Mouse (Mus musculus) kidney, adult 2 months (tissue): ENCODE results near the gene Hand2. TPM values are rescaled to one million over a fixed set of nuclear protein-coding genes. Genes with fewer than 3 reads are reported as not detected.

ENCODE experiments used
- DNase-seq: peaks from one replicate; pipeline ENCODE4 v3.0.0; 2021
- H3K27ac ChIP-seq: fragments of 200-500 bp; 2 replicates; pipeline ENCODE4 v1.5.1; 2012; ENCODE audit warnings: low read depth, low read length, control low read depth, inconsistent platforms; ENCODE audit not compliant: insufficient read depth
- H3K27me3 ChIP-seq: fragments of 200-500 bp; replicated peaks from 2 replicates; pipeline ENCODE4 v1.6.1; 2012; ENCODE audit warnings: mild to moderate bottlenecking, moderate library complexity, low read length, inconsistent platforms; ENCODE audit not compliant: control insufficient read depth, insufficient read depth
- H3K36me3 ChIP-seq: fragments of 200-500 bp; 2 replicates; pipeline ENCODE4 v1.6.1; 2012; ENCODE audit warnings: mild to moderate bottlenecking, moderate library complexity, low read length, inconsistent platforms; ENCODE audit not compliant: control insufficient read depth, insufficient read depth
- H3K4me1 ChIP-seq: fragments of 200-500 bp; 2 replicates; pipeline ENCODE4 v1.6.1; 2011; ENCODE audit warnings: low read length; ENCODE audit not compliant: control insufficient read depth, insufficient read depth
- H3K4me3 ChIP-seq: fragments of 200-500 bp; 2 replicates; pipeline ENCODE4 v1.5.1; 2011; ENCODE audit warnings: mild to moderate bottlenecking, low read depth, low read length, control low read depth; ENCODE audit not compliant: insufficient read depth
- CTCF ChIP-seq: fragments of 200-500 bp; conservative IDR thresholded peaks from 2 replicates; pipeline ENCODE4 v1.5.1; 2011; ENCODE audit warnings: low read depth, mild to moderate bottlenecking, control low read depth, low read length, moderate library complexity, mixed read lengths; ENCODE audit not compliant: insufficient read depth, insufficient read length
- POLR2A ChIP-seq: fragments of 200-500 bp; IDR thresholded peaks from one replicate; pipeline ENCODE4 v1.6.1; 2011; ENCODE audit warnings: low read depth, low read length, control low read depth
- WGBS: fragments of 180-500 bp; shearing (Covaris S2); methylation state at CpG from one replicate; pipeline ENCODE4 v1.1.7; 2018; 5-methylcytosine and 5-hydroxymethylcytosine counted together
- polyA plus RNA-seq: library from polyadenylated mRNA; depleted of rRNA; stranded (reverse); fragments of >200 nt; gene quantifications from 2 replicates; pipeline ENCODE4 v1.2.3, GENCODE M21; 2012

Gene Hand2
- polyA plus RNA-seq, 1 experiment = 0.33 TPM

DNA sequence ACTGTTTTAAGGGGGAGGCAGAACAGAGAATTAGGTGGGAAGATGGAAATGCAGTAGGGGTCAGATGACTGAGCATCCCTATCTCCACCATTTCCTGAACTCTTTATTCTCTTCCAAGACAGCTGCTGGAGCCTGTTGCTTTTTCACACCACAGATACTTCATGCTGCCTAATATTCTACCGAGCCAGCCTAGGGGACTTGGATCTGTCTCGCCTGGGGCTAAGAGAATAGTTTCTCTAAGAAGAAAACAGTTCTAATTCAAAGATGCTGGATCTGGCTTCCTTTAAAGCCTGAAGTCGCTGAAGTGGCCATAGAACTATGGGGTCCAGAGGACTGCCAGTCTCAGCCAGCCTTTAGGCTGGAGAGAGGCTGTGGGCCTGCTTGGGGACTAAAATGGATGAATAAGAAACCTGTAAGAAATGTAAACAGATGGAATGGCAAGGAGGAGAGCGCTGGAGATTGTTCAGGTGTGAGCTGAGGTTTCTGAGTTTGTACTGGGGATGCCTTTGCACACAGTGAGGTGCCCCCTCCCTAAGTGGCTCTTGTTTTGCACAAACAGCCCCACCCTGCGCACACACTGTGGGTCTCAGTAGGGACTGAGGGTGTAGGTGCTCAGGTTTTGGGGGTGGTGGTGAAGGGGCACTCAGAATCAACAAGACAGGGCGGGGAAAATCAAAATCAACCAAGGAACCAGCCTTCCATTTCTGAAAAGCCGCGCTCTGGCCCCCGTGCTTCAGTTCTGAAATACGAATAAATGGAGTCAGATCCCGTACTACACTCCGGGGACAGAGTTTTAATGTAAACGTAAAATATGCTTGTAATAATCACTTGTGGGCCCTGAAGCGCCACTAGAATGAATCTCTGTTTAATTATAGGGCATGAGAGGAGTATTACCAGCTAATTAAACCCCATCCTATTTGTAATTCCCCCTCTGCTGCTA lies 19.2 kb downstream of the Hand2 start:
- 18% methylated on average over 14 of the region's 14 CpGs for WGBS
- Histone ChIP-seq H3K4me1 (no peaks in the 10 kb centered on the region), H3K4me3 (no peak overlapping the region), H3K36me3 (no peaks in the 10 kb centered on the region), H3K27ac (no peak overlapping the region), H3K27me3 (peaks cover 7% of the 10 kb centered on the region; the same call in 1 of the 2 replicates)
- no peak for DNase-seq
- no peak for TF ChIP-seq POLR2A
- TF ChIP-seq CTCF = no peak

DNA sequence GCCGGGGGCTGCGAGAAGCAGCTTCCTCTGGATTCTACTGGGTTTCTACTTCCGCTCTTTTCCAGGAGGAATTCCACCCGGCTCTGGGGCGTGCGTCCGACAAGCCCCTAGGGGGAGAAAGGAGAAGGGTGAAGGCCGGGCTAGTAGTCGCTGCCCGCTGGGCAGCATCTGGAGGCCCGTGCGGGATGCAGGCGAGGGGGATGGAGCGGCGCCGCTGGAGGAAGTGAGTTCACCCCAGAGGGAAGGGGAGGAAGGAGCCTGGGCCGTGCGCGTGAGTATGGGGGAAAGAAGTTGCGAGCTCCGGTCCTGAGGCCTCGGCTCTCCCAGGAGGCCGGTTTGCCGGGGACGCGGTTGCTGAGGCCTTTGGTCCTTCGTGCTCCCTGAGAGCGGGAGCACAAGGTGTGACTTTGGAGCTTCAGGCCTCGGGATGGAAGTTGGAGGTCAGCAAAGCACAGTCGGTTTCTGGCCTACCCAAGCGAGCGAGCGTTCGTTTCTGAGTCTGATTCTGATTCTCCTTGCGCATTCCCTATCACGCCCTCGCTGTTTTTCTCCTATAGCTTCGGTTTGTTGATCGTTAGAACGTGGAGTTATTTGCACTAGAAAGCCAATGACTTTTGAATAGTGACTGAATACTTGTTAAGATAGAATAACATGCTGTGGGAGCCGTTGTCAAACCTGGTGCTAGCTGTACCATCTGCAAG lies 20.2 kb downstream of the Hand2 start:
- Histone ChIP-seq H3K36me3 (no peaks in the 10 kb centered on the region), H3K27me3 (peaks cover 5% of the 10 kb centered on the region; the same call in 1 of the 2 replicates), H3K4me1 (no peaks in the 10 kb centered on the region), H3K27ac (no peak overlapping the region), H3K4me3 (no peak overlapping the region)
- WGBS = 4% methylated on average over 41 of the region's 41 CpGs
- no peak for DNase-seq
- TF ChIP-seq POLR2A = no peak
- TF ChIP-seq CTCF = no peak

DNA sequence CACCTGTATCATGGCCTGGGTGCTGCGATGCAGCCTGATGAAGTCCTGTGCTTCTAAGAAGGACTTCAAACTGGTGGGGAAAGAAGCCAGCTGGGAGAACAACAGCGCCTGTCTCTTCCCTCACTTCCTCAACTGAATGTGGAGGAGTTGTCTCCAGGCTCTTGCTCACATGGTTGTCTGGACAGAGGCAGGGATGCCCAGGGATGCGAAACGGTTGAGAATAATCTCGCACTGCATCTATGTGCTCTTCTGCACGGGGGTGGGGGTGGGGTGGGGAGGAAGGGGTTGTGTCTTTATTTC lies 20.7 kb downstream of the Hand2 start:
- H3K27me3 ChIP-seq = peaks cover 5% of the 10 kb centered on the region; the same call in 1 of the 2 replicates
- H3K36me3 ChIP-seq = no peaks in the 10 kb centered on the region
- TF ChIP-seq CTCF = no peak
- TF ChIP-seq POLR2A = no peak
- no peaks in the 10 kb centered on the region for H3K4me1 ChIP-seq
- no peak for DNase-seq
- WGBS = 6% methylated on average over 6 of the region's 6 CpGs
- no peak overlapping the region for H3K4me3 ChIP-seq
- no peak overlapping the region for H3K27ac ChIP-seq

DNA sequence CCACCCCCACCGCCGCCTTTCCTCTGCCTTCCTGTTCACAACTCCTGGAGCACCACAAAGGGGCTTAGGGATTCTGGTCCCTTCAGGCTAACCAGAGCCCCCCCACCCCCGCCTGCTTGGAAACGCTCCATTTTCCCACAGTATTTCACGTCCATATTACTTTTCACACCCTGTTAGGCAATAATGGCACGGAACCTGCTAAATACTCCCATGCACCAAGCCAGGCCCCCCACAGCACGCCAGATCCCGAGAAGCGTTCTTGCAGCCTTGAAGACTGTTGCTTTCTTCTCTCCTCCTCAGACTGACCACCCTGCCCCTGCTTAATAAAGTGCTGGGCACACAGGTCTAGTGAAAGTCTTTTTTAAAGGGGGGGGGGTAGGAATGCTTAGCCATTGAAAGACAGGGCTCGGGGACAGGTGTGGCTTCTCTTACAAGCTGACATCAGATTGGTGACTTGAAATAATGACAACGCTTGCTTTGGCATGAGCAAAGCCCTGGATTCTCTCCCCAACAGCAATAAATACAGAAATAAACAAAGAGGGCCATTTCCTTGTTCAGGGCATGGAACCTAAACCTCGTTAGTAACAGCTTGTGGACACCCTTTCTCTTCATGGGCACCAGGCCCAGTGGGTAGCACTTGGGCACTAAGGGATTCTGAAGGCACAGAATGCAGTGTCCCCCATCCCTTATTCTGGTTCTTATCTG lies 21.8 kb downstream of the Hand2 start:
- Histone ChIP-seq H3K4me1 (no peaks in the 10 kb centered on the region), H3K36me3 (no peaks in the 10 kb centered on the region), H3K27me3 (peaks cover 5% of the 10 kb centered on the region; the same call in 1 of the 2 replicates), H3K4me3 (no peak overlapping the region), H3K27ac (no peak overlapping the region)
- TF ChIP-seq CTCF (no peak), POLR2A (no peak)
- WGBS = 6% methylated on average over 12 of the region's 12 CpGs
- DNase-seq = no peak

DNA sequence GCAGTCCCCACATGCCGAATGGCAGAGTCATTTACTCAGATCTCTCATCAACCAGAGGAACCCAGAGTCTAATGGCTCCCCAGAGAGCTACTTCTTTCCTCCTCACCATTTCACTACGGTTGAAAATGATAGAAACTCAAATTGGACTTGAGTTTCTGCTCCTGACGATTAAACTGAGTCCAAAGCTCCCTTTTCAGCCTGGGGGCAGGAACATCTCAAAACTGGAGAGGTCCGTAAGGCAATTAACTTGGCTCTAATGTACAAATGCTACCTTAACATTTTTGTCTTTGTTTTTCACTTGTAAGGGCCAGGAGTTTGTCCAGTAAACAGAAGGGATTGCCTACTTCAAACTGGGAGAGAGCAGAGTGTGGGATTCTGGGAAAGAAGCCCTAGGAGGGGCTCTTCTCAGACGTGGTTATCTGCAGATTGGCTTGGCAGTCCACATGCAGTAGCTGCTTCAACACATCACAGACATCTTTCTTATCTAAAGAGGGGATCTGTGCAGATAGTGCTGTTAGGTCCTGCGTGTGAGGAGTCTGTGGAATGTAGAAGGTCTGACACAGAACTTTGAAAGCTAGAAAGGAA lies 23.0 kb downstream of the Hand2 start:
- Histone ChIP-seq H3K27ac (no peak overlapping the region), H3K4me3 (no peak overlapping the region), H3K4me1 (no peaks in the 10 kb centered on the region), H3K36me3 (no peaks in the 10 kb centered on the region), H3K27me3 (peaks cover 6% of the 10 kb centered on the region)
- 7% methylated on average over 6 of the region's 6 CpGs for WGBS
- no peak for DNase-seq
- TF ChIP-seq POLR2A = no peak
- no peak for TF ChIP-seq CTCF

DNA sequence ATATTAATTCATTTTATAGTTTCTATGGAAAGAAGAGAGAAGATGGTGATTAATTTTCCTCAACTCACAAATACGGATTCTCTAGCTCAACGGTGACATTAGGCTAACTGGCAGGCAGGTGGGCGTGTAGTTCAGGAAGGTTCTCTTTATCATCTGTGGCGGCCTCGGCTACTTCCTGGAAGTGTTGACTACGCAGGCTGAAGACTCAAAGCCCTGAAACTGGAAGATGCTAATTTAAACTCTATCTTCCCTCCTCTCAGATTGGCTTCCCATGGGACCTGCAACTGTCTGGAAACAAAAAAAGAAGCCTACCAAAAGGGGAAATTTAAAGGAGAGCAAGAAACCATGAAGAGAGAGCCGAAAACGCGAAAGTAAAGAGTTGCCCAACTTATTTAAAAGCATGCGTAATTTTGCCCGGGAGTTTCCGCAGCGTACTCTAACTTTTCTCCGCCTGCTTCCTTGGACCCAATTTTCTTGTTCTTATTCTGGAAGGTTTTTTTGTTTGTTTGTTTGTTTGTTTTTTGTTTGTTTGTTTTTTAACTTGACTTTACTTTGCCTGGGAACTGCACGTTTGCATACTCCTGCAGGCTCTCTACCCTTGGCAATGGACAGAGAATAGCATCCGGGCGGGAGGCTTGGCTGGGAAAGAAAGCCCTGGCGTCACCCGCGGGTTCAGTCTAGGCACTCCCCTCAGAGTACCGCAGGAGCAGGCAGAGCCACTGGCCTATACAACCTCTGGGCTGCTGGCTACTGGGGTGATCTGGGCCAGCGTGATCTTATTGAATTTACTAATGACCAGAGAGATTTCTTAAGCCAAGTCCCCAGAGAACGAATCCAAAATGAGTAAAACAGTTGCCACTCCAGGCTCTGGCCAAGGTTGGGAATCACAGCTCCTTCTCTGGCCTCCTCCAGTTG lies 24.4 kb downstream of the Hand2 start:
- 5% methylated on average over 23 of the region's 23 CpGs for WGBS

More for the DNA sequence above, 24.4 kb downstream of the Hand2 start:
- H3K27me3 ChIP-seq = peaks cover 5% of the 10 kb centered on the region
- no peak overlapping the region for H3K27ac ChIP-seq
- H3K4me1 ChIP-seq = no peaks in the 10 kb centered on the region
- DNase-seq = no peak
- H3K36me3 ChIP-seq = no peaks in the 10 kb centered on the region
- H3K4me3 ChIP-seq = no peak overlapping the region
- TF ChIP-seq CTCF (no peak), POLR2A (no peak)
